In the genomic region with DNA sequence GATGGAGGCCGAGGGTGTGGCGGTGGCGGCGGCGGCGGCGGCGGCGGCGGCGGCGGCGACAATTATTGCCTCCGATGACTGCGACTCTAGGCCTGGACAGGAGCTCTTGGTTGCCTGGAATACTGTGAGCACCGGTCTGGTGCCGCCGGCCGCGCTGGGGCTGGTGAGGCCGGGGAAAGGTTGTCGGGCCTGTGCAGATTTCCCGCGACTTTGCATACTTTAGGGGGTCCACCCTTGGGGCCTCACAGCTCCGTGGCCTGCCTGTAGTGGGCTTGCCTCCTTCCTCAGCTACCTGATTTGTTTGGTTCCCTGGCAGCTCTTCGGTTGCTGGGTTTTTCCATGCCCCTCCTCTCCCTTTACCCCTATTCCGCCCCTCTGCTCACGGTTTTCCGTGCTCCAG, we compare ENCODE assay signal across 9 mouse cellular contexts. TPM values are rescaled to one million over a fixed set of nuclear protein-coding genes. Genes with fewer than 3 reads are reported as not detected.
DNase-seq lines count a peak whose midpoint lies in the region; ATAC-seq and TF ChIP-seq lines count a peak whose summit lies in the region.
"Had no signal": no experiment of that assay in that cellular context is flagged by ENCODE, and none has a peak within 500 bp of the region (broad histone marks: within the 10 kb centered on the region; RNA-seq: fewer than 3 reads in every experiment).

No protein-coding gene starts in this region.

- H3K4me3 ChIP-seq in heart, embryonic 16.5 days (ENCODE audit: low read length): peak overlapping the region; percentile 78
- peak overlapping the region; percentile 65 to 78 for H3K4me3 ChIP-seq in MEL (ENCODE audit: control insufficient read depth in 1 of 2, insufficient read depth in 1 of 2, low read depth in 2 of 2, low read length in 2 of 2)
- peak overlapping the region; percentile 91 for H3K4me3 ChIP-seq in hindbrain, embryonic 10.5 days
- peak overlapping the region; percentile 94 for H3K4me3 ChIP-seq in midbrain, embryonic 10.5 days

- TF ChIP-seq EP300 in MEL (IDR thresholded peaks at IDR 0.05; ENCODE audit: low read depth in 1 of 2, low read length in 2 of 2): no peak

- peak overlapping the region; percentile 82 for H3K9ac ChIP-seq in heart, embryonic 16.5 days (ENCODE audit: low read length)
- peak overlapping the region; percentile 82 for H3K9ac ChIP-seq in MEL (ENCODE audit: control insufficient read depth, low read depth, low read length, poor library complexity, severe bottlenecking)

- peak overlapping the region; percentile 65 for H3K27ac ChIP-seq in heart, embryonic 16.5 days (ENCODE audit: low read length)
- no peak overlapping the region for H3K27ac ChIP-seq in MEL (ENCODE audit: control insufficient read depth, low read depth, low read length)
- peak overlapping the region; percentile 91 for H3K27ac ChIP-seq in hindbrain, embryonic 10.5 days
- H3K27ac ChIP-seq in midbrain, embryonic 10.5 days (replicated peaks): peak overlapping the region; percentile 90

- WGBS in heart, embryonic 16.5 days: 0% methylated on average over 23 of the region's 29 CpGs
- under 1% methylated on average over 29 of the region's 29 CpGs for WGBS in hindbrain, embryonic 10.5 days
- WGBS in midbrain, embryonic 10.5 days: under 1% methylated on average over 29 of the region's 29 CpGs

- no peak for DNase-seq in heart, postnatal 4 days
- no peak for DNase-seq in MEL (ENCODE audit: low read depth, low spot score)
- no peak for DNase-seq in hindbrain, embryonic 10.5 days (ENCODE audit: low spot score)
- no peak for DNase-seq in midbrain, embryonic 10.5 days (ENCODE audit: low spot score)
- no peak for DNase-seq in right cerebral cortex, adult 18-20 months
- DNase-seq in adrenal gland, adult 18-20 months (ENCODE audit: low spot score in 2 of 2): no peak
- DNase-seq in layer of hippocampus, adult 8-10 months (ENCODE audit: low spot score in 2 of 2): no peak

- H3K4me1 ChIP-seq in heart, embryonic 16.5 days (ENCODE audit: control insufficient read depth, insufficient read depth, low read length): peaks cover 19% of the 10 kb centered on the region
- H3K4me1 ChIP-seq in MEL (ENCODE audit: control insufficient read depth in 1 of 2, insufficient read depth in 2 of 2, low read length in 2 of 2): peaks cover 0 to 20% of the 10 kb centered on the region in 2 experiments
- H3K4me1 ChIP-seq in hindbrain, embryonic 10.5 days (replicated peaks): peaks cover 36% of the 10 kb centered on the region
- H3K4me1 ChIP-seq in midbrain, embryonic 10.5 days: peaks cover 30% of the 10 kb centered on the region

- no peak for TF ChIP-seq CTCF in MEL (IDR thresholded peaks at IDR 0.05 in 2 of 3, conservative IDR thresholded peaks at IDR 0.05 in 1 of 3; ENCODE audit: control insufficient read depth in 1 of 3, insufficient read depth in 1 of 3, low read depth in 2 of 3, low read length in 3 of 3, poor library complexity in 1 of 3, severe bottlenecking in 1 of 3)

- TF ChIP-seq RAD21 in MEL (IDR thresholded peaks at IDR 0.05; ENCODE audit: low read depth, low read length): no peak

- TF ChIP-seq POLR2A in MEL (IDR thresholded peaks at IDR 0.05; ENCODE audit: control insufficient read depth in 1 of 2, insufficient read depth in 1 of 2, low read depth in 1 of 2, low read length in 2 of 2, poor library complexity in 1 of 2): no peak

- H3K4me2 ChIP-seq in heart, embryonic 16.5 days (ENCODE audit: low read depth, low read length): peak overlapping the region; percentile 96

- peak; percentile 47 for ATAC-seq in heart, embryonic 16.5 days (replicated peaks; ENCODE audit: extremely low read depth, insufficient read depth, low FRiP score)

- H3K36me3 ChIP-seq in heart, embryonic 16.5 days (ENCODE audit: control insufficient read depth, insufficient read depth): peaks cover 35% of the 10 kb centered on the region
- peaks cover 1 to 21% of the 10 kb centered on the region in 2 experiments for H3K36me3 ChIP-seq in MEL (ENCODE audit: control insufficient read depth in 1 of 2, insufficient read depth in 2 of 2, low read length in 2 of 2)
- peaks cover 80% of the 10 kb centered on the region for H3K36me3 ChIP-seq in hindbrain, embryonic 10.5 days
- peaks cover 80% of the 10 kb centered on the region for H3K36me3 ChIP-seq in midbrain, embryonic 10.5 days

- peaks cover 31% of the 10 kb centered on the region for H3K79me2 ChIP-seq in MEL (ENCODE audit: control insufficient read depth, insufficient read depth, low read length, poor library complexity)

- H3K27me3 ChIP-seq in heart, embryonic 16.5 days (ENCODE audit: control insufficient read depth, insufficient read depth, low read length): no peaks in the 10 kb centered on the region
- no peaks in the 10 kb centered on the region for H3K27me3 ChIP-seq in MEL (ENCODE audit: control insufficient read depth in 1 of 2, insufficient read depth in 2 of 2, low read length in 2 of 2)
- no peaks in the 10 kb centered on the region for H3K27me3 ChIP-seq in hindbrain, embryonic 10.5 days (ENCODE audit: insufficient read depth, poor library complexity, severe bottlenecking)
- H3K27me3 ChIP-seq in midbrain, embryonic 10.5 days (ENCODE audit: low read depth, poor library complexity, severe bottlenecking): no peaks in the 10 kb centered on the region

- no peaks in the 10 kb centered on the region for H3K9me3 ChIP-seq in heart, embryonic 16.5 days (replicated peaks; ENCODE audit: control insufficient read depth, low read length)
- H3K9me3 ChIP-seq in MEL (replicated peaks; ENCODE audit: insufficient read depth, low read length): no peaks in the 10 kb centered on the region
- H3K9me3 ChIP-seq in hindbrain, embryonic 10.5 days: no peaks in the 10 kb centered on the region
- no peaks in the 10 kb centered on the region for H3K9me3 ChIP-seq in midbrain, embryonic 10.5 days (replicated peaks)

TF ChIP-seq in MEL, 35 proteins besides CTCF, POLR2A, EP300 and RAD21 (continues in another document):
- no peak for TF ChIP-seq E2F4 (IDR thresholded peaks at IDR 0.05; ENCODE audit: borderline replicate concordance, low read depth, low read length)
- TF ChIP-seq ZMIZ1 (IDR thresholded peaks at IDR 0.05; ENCODE audit: low read depth, low read length): no peak
- TF ChIP-seq TCF12 (IDR thresholded peaks at IDR 0.05; ENCODE audit: low read depth, low read length): no peak
- TF ChIP-seq MAZ (IDR thresholded peaks at IDR 0.05; ENCODE audit: low read depth, low read length): no peak
- no peak for TF ChIP-seq KAT2A (conservative IDR thresholded peaks at IDR 0.05; ENCODE audit: low read depth, low read length)
- no peak for TF ChIP-seq RCOR1 (IDR thresholded peaks at IDR 0.05; ENCODE audit: low read depth, low read length)

RNA-seq across cellular contexts. Expression of a gene that starts 0.2 kb away (rescaled TPM):
- polyA plus RNA-seq in heart, embryonic 16.5 days (2015; fragmentation: Nextera tagmentation; extraction: Ambion mirVana): 80.5 and 86.6 TPM in 2 replicates
- 10 to 100 TPM; 49.7 to 53.1 TPM for total RNA-seq in heart, postnatal 4 days (2021)
- total RNA-seq in MEL (2012; rRNA removed): 9.8 and 10.3 TPM in 2 replicates
- polyA plus RNA-seq in MEL (2012; ENCODE audit: insufficient read depth in 1 of 2, insufficient read length in 2 of 2, low read depth in 1 of 2, low replicate concordance in 2 of 2, missing spikeins in 1 of 2): 10 to 100 TPM in 1 of 2 experiments, not detected in 1; 67.0 TPM
- polyA plus RNA-seq in hindbrain, embryonic 10.5 days (2016; fragmentation: Nextera tagmentation; extraction: Ambion mirVana): 150 and 156 TPM in 2 replicates
- polyA plus RNA-seq in midbrain, embryonic 10.5 days (2016; fragmentation: Nextera tagmentation; extraction: Ambion mirVana): 141 and 153 TPM in 2 replicates
- 10 to 100 TPM; 75.5 to 82.4 TPM for total RNA-seq in adrenal gland, adult 18-20 months (2021)
- 100 to 1,000 TPM in 2 of 4 experiments, 10 to 100 TPM in 2; 87.9 to 110 (median 99.0) TPM for total RNA-seq in layer of hippocampus, adult 8-10 months (2022)

RNA-seq across cellular contexts. Expression of a gene that starts 0.3 kb away (rescaled TPM):
- 154 and 157 TPM in 2 replicates for polyA plus RNA-seq in heart, embryonic 16.5 days (2015; fragmentation: Nextera tagmentation; extraction: Ambion mirVana)
- total RNA-seq in heart, postnatal 4 days (2021): 10 to 100 TPM; 60.0 to 62.0 TPM
- 194 and 226 TPM in 2 replicates for total RNA-seq in MEL (2012; rRNA removed)
- polyA plus RNA-seq in MEL (2012; ENCODE audit: insufficient read depth in 1 of 2, insufficient read length in 2 of 2, low read depth in 1 of 2, low replicate concordance in 2 of 2, missing spikeins in 1 of 2): 100 to 1,000 TPM in 1 of 2 experiments, not detected in 1; 158 TPM
- 248 and 259 TPM in 2 replicates for polyA plus RNA-seq in hindbrain, embryonic 10.5 days (2016; fragmentation: Nextera tagmentation; extraction: Ambion mirVana)
- 243 and 252 TPM in 2 replicates for polyA plus RNA-seq in midbrain, embryonic 10.5 days (2016; fragmentation: Nextera tagmentation; extraction: Ambion mirVana)
- total RNA-seq in adrenal gland, adult 18-20 months (2021): 10 to 100 TPM; 37.2 to 40.1 TPM
- total RNA-seq in layer of hippocampus, adult 8-10 months (2022): 10 to 100 TPM; 59.0 to 71.0 (median 64.3) TPM

RNA-seq across cellular contexts. Expression of a gene that starts 10.1 kb away (rescaled TPM):
- polyA plus RNA-seq in heart, embryonic 16.5 days (2015; fragmentation: Nextera tagmentation; extraction: Ambion mirVana): 4.3 and 5.9 TPM in 2 replicates
- 1 to 10 TPM; 4.9 to 5.7 TPM for total RNA-seq in heart, postnatal 4 days (2021)
- 26.1 and 32.9 TPM in 2 replicates for total RNA-seq in MEL (2012; rRNA removed)
- polyA plus RNA-seq in MEL (2012; ENCODE audit: insufficient read depth in 1 of 2, insufficient read length in 2 of 2, low read depth in 1 of 2, low replicate concordance in 2 of 2, missing spikeins in 1 of 2): 10 to 100 TPM in 1 of 2 experiments, not detected in 1; 50.8 TPM
- 8.1 and 9.5 TPM in 2 replicates for polyA plus RNA-seq in hindbrain, embryonic 10.5 days (2016; fragmentation: Nextera tagmentation; extraction: Ambion mirVana)
- polyA plus RNA-seq in midbrain, embryonic 10.5 days (2016; fragmentation: Nextera tagmentation; extraction: Ambion mirVana): 7.5 and 7.8 TPM in 2 replicates
- 1 to 10 TPM; 8.2 to 9.4 TPM for total RNA-seq in adrenal gland, adult 18-20 months (2021)
- total RNA-seq in layer of hippocampus, adult 8-10 months (2022): 10 to 100 TPM; 19.9 to 27.8 (median 24.3) TPM

RNA-seq across cellular contexts. Expression of a gene that starts 15.4 kb away (rescaled TPM):
- not detected in 2 replicates for polyA plus RNA-seq in heart, embryonic 16.5 days (2015; fragmentation: Nextera tagmentation; extraction: Ambion mirVana)
- total RNA-seq in heart, postnatal 4 days (2021): not detected
- total RNA-seq in MEL (2012; rRNA removed): not detected in 2 replicates
- polyA plus RNA-seq in MEL (2012; ENCODE audit: insufficient read depth in 1 of 2, insufficient read length in 2 of 2, low read depth in 1 of 2, low replicate concordance in 2 of 2, missing spikeins in 1 of 2): not detected
- not detected in 2 replicates for polyA plus RNA-seq in hindbrain, embryonic 10.5 days (2016; fragmentation: Nextera tagmentation; extraction: Ambion mirVana)
- not detected in 2 replicates for polyA plus RNA-seq in midbrain, embryonic 10.5 days (2016; fragmentation: Nextera tagmentation; extraction: Ambion mirVana)
- total RNA-seq in adrenal gland, adult 18-20 months (2021): not detected
- total RNA-seq in layer of hippocampus, adult 8-10 months (2022): not detected
- total RNA-seq: gastrocnemius, adult 18-20 months had no signal

RNA-seq across cellular contexts. Expression of a gene that starts 17.2 kb away (rescaled TPM):
- 0.89 and 1.2 TPM in 2 replicates for polyA plus RNA-seq in heart, embryonic 16.5 days (2015; fragmentation: Nextera tagmentation; extraction: Ambion mirVana)
- total RNA-seq in heart, postnatal 4 days (2021): not detected
- total RNA-seq in MEL (2012; rRNA removed): not detected in 2 replicates
- not detected for polyA plus RNA-seq in MEL (2012; ENCODE audit: insufficient read depth in 1 of 2, insufficient read length in 2 of 2, low read depth in 1 of 2, low replicate concordance in 2 of 2, missing spikeins in 1 of 2)
- polyA plus RNA-seq in hindbrain, embryonic 10.5 days (2016; fragmentation: Nextera tagmentation; extraction: Ambion mirVana): not detected in 2 replicates
- polyA plus RNA-seq in midbrain, embryonic 10.5 days (2016; fragmentation: Nextera tagmentation; extraction: Ambion mirVana): not detected in 2 replicates
- total RNA-seq in adrenal gland, adult 18-20 months (2021): not detected
- total RNA-seq in layer of hippocampus, adult 8-10 months (2022): not detected
- total RNA-seq: gastrocnemius, adult 18-20 months had no signal
